Mouse (Mus musculus) erythroblast, adult 5-6 weeks (primary cell): ENCODE results near the gene Tex261. TPM values are rescaled to one million over a fixed set of nuclear protein-coding genes. Genes with fewer than 3 reads are reported as not detected.

ENCODE experiments used
- total RNA-seq, 2 experiments: library from RNA; stranded (forward) in 1 of 2; stranded (reverse) in 1 of 2; fragments of 150-400 nt in 1 of 2; fragments of 200-764, 138-1000 nt in 1 of 2; gene quantifications; 2 replicates each; pipeline versions ENCODE4 v1.2.3 to v1.2.4; 2015 to 2017; ENCODE audit warnings: low replicate concordance in 2 of 2

Tex261 gene
- total RNA-seq, 2 experiments from 2014 or later: 8.6 to 28.2 TPM

Other genes starting within 250 kb of the Tex261 start
- not detected in 2 replicates for gene Actg2, start 239.5 kb downstream of the Tex261 start, total RNA-seq (2015; ENCODE audit: low replicate concordance)
- gene Actg2, start 239.5 kb downstream of the Tex261 start, total RNA-seq (2017; ENCODE audit: low replicate concordance): not detected in 2 replicates
- gene Stambp, start 203.1 kb downstream of the Tex261 start, total RNA-seq (2015; ENCODE audit: low replicate concordance): 9.8 and 17.7 TPM in 2 replicates
- gene Stambp, start 203.1 kb downstream of the Tex261 start, total RNA-seq (2017; ENCODE audit: low replicate concordance): 2.5 and 4.3 TPM in 2 replicates
- gene Clec4f, start 119.6 kb downstream of the Tex261 start, total RNA-seq (2015; ENCODE audit: low replicate concordance): not detected in 2 replicates
- not detected in 2 replicates for gene Clec4f, start 119.6 kb downstream of the Tex261 start, total RNA-seq (2017; ENCODE audit: low replicate concordance)
- not detected in 2 replicates for gene Cd207, start 98.0 kb downstream of the Tex261 start, total RNA-seq (2015; ENCODE audit: low replicate concordance)
- not detected in 2 replicates for gene Cd207, start 98.0 kb downstream of the Tex261 start, total RNA-seq (2017; ENCODE audit: low replicate concordance)
- gene Vax2, start 64.5 kb downstream of the Tex261 start, total RNA-seq (2015; ENCODE audit: low replicate concordance): not detected in 2 replicates
- gene Vax2, start 64.5 kb downstream of the Tex261 start, total RNA-seq (2017; ENCODE audit: low replicate concordance): not detected in 2 replicates
- gene Atp6v1b1, start 32.8 kb downstream of the Tex261 start, total RNA-seq (2015; ENCODE audit: low replicate concordance): not detected in 2 replicates
- not detected in 2 replicates for gene Atp6v1b1, start 32.8 kb downstream of the Tex261 start, total RNA-seq (2017; ENCODE audit: low replicate concordance)
- not detected in 2 replicates for gene Ankrd53, start 13.2 kb downstream of the Tex261 start, total RNA-seq (2015; ENCODE audit: low replicate concordance)
- gene Ankrd53, start 13.2 kb downstream of the Tex261 start, total RNA-seq (2017; ENCODE audit: low replicate concordance): not detected in 2 replicates
- 1.9 and 7.9 TPM in 2 replicates for gene Nagk, start 19.2 kb upstream of the Tex261 start, total RNA-seq (2015; ENCODE audit: low replicate concordance)
- gene Nagk, start 19.2 kb upstream of the Tex261 start, total RNA-seq (2017; ENCODE audit: low replicate concordance): 3.5 and 3.9 TPM in 2 replicates
- gene Paip2b, start 55.9 kb upstream of the Tex261 start, total RNA-seq (2015; ENCODE audit: low replicate concordance): 0.19 and 1.9 TPM in 2 replicates
- 2.7 and 3.5 TPM in 2 replicates for gene Paip2b, start 55.9 kb upstream of the Tex261 start, total RNA-seq (2017; ENCODE audit: low replicate concordance)
- 34.9 and 82.2 TPM in 2 replicates for gene Zfp638, start 91.3 kb upstream of the Tex261 start, total RNA-seq (2015; ENCODE audit: low replicate concordance)
- 82.6 and 96.5 TPM in 2 replicates for gene Zfp638, start 91.3 kb upstream of the Tex261 start, total RNA-seq (2017; ENCODE audit: low replicate concordance)
- gene Dysf, start 232.8 kb upstream of the Tex261 start, total RNA-seq (2015; ENCODE audit: low replicate concordance): not detected in 2 replicates
- gene Dysf, start 232.8 kb upstream of the Tex261 start, total RNA-seq (2017; ENCODE audit: low replicate concordance): under 0.01 and 0.28 TPM in 2 replicates